Mouse (Mus musculus) liver, embryonic 14.5 days (tissue): Measurements from ENCODE around the gene Atxn1.

Experiments
- CTCF ChIP-seq: IDR thresholded peaks from 2 replicates; pipeline ENCODE4 v1.5.1; 2016; ENCODE audit warnings: antibody characterized with exemption, low read depth, control low read depth
- EP300 ChIP-seq: IDR thresholded peaks from 2 replicates; pipeline ENCODE4 v1.6.1; 2016; ENCODE audit warnings: antibody characterized with exemption, low read depth

GRCm38 (mm10) chr13:45764354-45764753 is 200.5 kb downstream of the Atxn1 start:
- TF ChIP-seq CTCF (no peak), EP300 (no peak)
